Mouse (Mus musculus) CH12.LX (cell line): Measurements from ENCODE around the gene Ano9. TPM values are rescaled to one million over a fixed set of nuclear protein-coding genes. Genes with fewer than 3 reads are reported as not detected.

ENCODE experiments used
- DNase-seq: peaks from one replicate; pipeline ENCODE4 v3.0.0-alpha.2; 2013; ENCODE audit errors: extremely low read depth
- H3K27ac ChIP-seq: 2 replicates; pipeline ENCODE4 v1.5.1; 2012; ENCODE audit warnings: low read depth, mild to moderate bottlenecking, control low read depth, moderate library complexity; ENCODE audit not compliant: insufficient read depth
- H3K27me3 ChIP-seq: replicated peaks from 2 replicates; pipeline ENCODE3; 2012; ENCODE audit warnings: inconsistent platforms
- H3K36me3 ChIP-seq, 2 experiments: replicated peaks in 1 of 2; 2 replicates each; pipeline versions ENCODE3 to v1.6.1; 2012; ENCODE audit warnings: inconsistent platforms in 1 of 2, low read length in 1 of 2, mild to moderate bottlenecking in 1 of 2, mixed read lengths in 1 of 2, moderate library complexity in 1 of 2; ENCODE audit not compliant: control insufficient read depth in 1 of 2, insufficient read depth in 1 of 2
- H3K4me1 ChIP-seq, 2 experiments: 2 replicates each; pipeline ENCODE4 v1.6.1; 2012; ENCODE audit warnings: inconsistent platforms in 1 of 2, moderate library complexity in 1 of 2; ENCODE audit not compliant: insufficient read depth in 2 of 2, control insufficient read depth in 1 of 2
- H3K4me2 ChIP-seq: 2 replicates; pipeline ENCODE4 v1.6.1; 2012; ENCODE audit warnings: low read depth, mild to moderate bottlenecking, control low read depth; ENCODE audit not compliant: poor library complexity, insufficient read depth, severe bottlenecking
- H3K4me3 ChIP-seq, 3 experiments: fragments of 150-350 bp in 1 of 3; sonication (generic) in 1 of 3; replicated peaks in 1 of 3; 2 replicates each; pipeline versions ENCODE3 to v1.5.1; 2011 to 2012; ENCODE audit warnings: low read depth in 2 of 3, low read length in 2 of 3, mild to moderate bottlenecking in 2 of 3, moderate library complexity in 2 of 3, control low read depth in 1 of 3, improper control_type of control experiment in 1 of 3, inconsistent platforms in 1 of 3, mixed read lengths in 1 of 3; ENCODE audit not compliant: poor library complexity in 1 of 3
- H3K79me2 ChIP-seq: replicated peaks from 2 replicates; pipeline ENCODE4 v1.6.1; 2012; ENCODE audit warnings: mild to moderate bottlenecking, moderate library complexity; ENCODE audit not compliant: control insufficient read depth, poor library complexity, insufficient read depth, severe bottlenecking; ENCODE audit errors: extremely low read depth
- H3K9ac ChIP-seq: 2 replicates; pipeline ENCODE4 v1.6.1; 2012; ENCODE audit warnings: low read depth, mild to moderate bottlenecking, control low read depth, moderate library complexity; ENCODE audit not compliant: insufficient read depth
- H3K9me3 ChIP-seq: replicated peaks from 2 replicates; pipeline ENCODE3; 2012; ENCODE audit warnings: low read length, inconsistent platforms, mixed read lengths
- CHD1 ChIP-seq: IDR thresholded peaks from 2 replicates; pipeline ENCODE4 v1.6.1; 2012; ENCODE audit warnings: low read depth, low read length, improper control_type of control experiment, inconsistent platforms
- CHD2 ChIP-seq: IDR thresholded peaks from 2 replicates; pipeline ENCODE4 v1.6.1; 2011; ENCODE audit warnings: low read length, improper control_type of control experiment
- CTCF ChIP-seq, 2 experiments: IDR thresholded peaks in 1 of 2; conservative IDR thresholded peaks in 1 of 2; 2 replicates each; pipeline ENCODE4 v1.5.1; 2011 to 2012; ENCODE audit warnings: low read depth in 2 of 2, low read length in 2 of 2, improper control_type of control experiment in 1 of 2, inconsistent platforms in 1 of 2, mild to moderate bottlenecking in 1 of 2, moderate library complexity in 1 of 2
- E2F4 ChIP-seq: IDR thresholded peaks from 2 replicates; pipeline ENCODE4 v1.6.1; 2011; ENCODE audit warnings: low read depth, low read length, improper control_type of control experiment; ENCODE audit not compliant: insufficient replicate concordance
- ELF1 ChIP-seq: IDR thresholded peaks from 2 replicates; pipeline ENCODE4 v1.6.1; 2014; ENCODE audit warnings: low read depth, mild to moderate bottlenecking, inconsistent platforms, low read length, improper control_type of control experiment
- EP300 ChIP-seq: IDR thresholded peaks from 2 replicates; pipeline ENCODE4 v1.6.1; 2011; ENCODE audit warnings: low read length, improper control_type of control experiment
- ETS1 ChIP-seq: conservative IDR thresholded peaks from 2 replicates; pipeline ENCODE4 v1.6.1; 2012; ENCODE audit warnings: low read depth, mild to moderate bottlenecking, inconsistent platforms, low read length, improper control_type of control experiment, moderate library complexity
- GABPA ChIP-seq: IDR thresholded peaks from 2 replicates; pipeline ENCODE4 v1.6.1; 2012; ENCODE audit warnings: low read depth, low read length, improper control_type of control experiment, inconsistent platforms; ENCODE audit not compliant: insufficient replicate concordance
- HCFC1 ChIP-seq: IDR thresholded peaks from 2 replicates; pipeline ENCODE4 v1.6.1; 2012; ENCODE audit warnings: low read depth, mild to moderate bottlenecking, inconsistent platforms, low read length, improper control_type of control experiment
- IRF4 ChIP-seq: IDR thresholded peaks from 2 replicates; pipeline ENCODE4 v1.6.1; 2014; ENCODE audit warnings: low read depth, mild to moderate bottlenecking, inconsistent platforms, low read length, improper control_type of control experiment
- JUN ChIP-seq: IDR thresholded peaks from 2 replicates; pipeline ENCODE4 v1.6.1; 2011; ENCODE audit warnings: low read depth, mild to moderate bottlenecking, low read length, improper control_type of control experiment, moderate library complexity; ENCODE audit not compliant: insufficient read depth
- JUND ChIP-seq: conservative IDR thresholded peaks from 2 replicates; pipeline ENCODE4 v1.6.1; 2011; ENCODE audit warnings: low read depth, low read length, improper control_type of control experiment
- KAT2A ChIP-seq: IDR thresholded peaks from 2 replicates; pipeline ENCODE4 v1.6.1; 2012; ENCODE audit warnings: low read length, improper control_type of control experiment, inconsistent platforms; ENCODE audit not compliant: insufficient replicate concordance
- MAZ ChIP-seq: IDR thresholded peaks from 2 replicates; pipeline ENCODE4 v1.6.1; 2012; ENCODE audit warnings: low read depth, mild to moderate bottlenecking, inconsistent platforms, low read length, improper control_type of control experiment, moderate library complexity
- MEF2A ChIP-seq: IDR thresholded peaks from 2 replicates; pipeline ENCODE4 v1.6.1; 2014; ENCODE audit warnings: low read depth, mild to moderate bottlenecking, inconsistent platforms, low read length, improper control_type of control experiment, borderline replicate concordance
- MYC ChIP-seq: IDR thresholded peaks from 2 replicates; pipeline ENCODE4 v1.6.1; 2011; ENCODE audit warnings: low read depth, mild to moderate bottlenecking, improper control_type of control experiment, low read length
- NRF1 ChIP-seq: IDR thresholded peaks from 2 replicates; pipeline ENCODE4 v1.6.1; 2014; ENCODE audit warnings: low read depth, mild to moderate bottlenecking, inconsistent platforms, low read length, improper control_type of control experiment, moderate library complexity
- PAX5 ChIP-seq: IDR thresholded peaks from 2 replicates; pipeline ENCODE4 v1.6.1; 2012; ENCODE audit warnings: low read length, inconsistent platforms, mixed read lengths
- POLR2A ChIP-seq: IDR thresholded peaks from 2 replicates; pipeline ENCODE4 v1.6.1; 2011; ENCODE audit warnings: low read depth, mild to moderate bottlenecking, improper control_type of control experiment, low read length
- POLR2AphosphoS2 ChIP-seq: IDR thresholded peaks from 2 replicates; pipeline ENCODE4 v1.6.1; 2011; ENCODE audit warnings: low read depth, low read length, improper control_type of control experiment
- RAD21 ChIP-seq: IDR thresholded peaks from 2 replicates; pipeline ENCODE4 v1.6.1; 2011; ENCODE audit warnings: low read depth, mild to moderate bottlenecking, low read length, improper control_type of control experiment, moderate library complexity
- RCOR1 ChIP-seq: conservative IDR thresholded peaks from 2 replicates; pipeline ENCODE4 v1.6.1; 2012; ENCODE audit warnings: low read depth, mild to moderate bottlenecking, inconsistent platforms, low read length, improper control_type of control experiment
- SIN3A ChIP-seq: IDR thresholded peaks from 2 replicates; pipeline ENCODE4 v1.6.1; 2012; ENCODE audit warnings: low read length, improper control_type of control experiment, inconsistent platforms
- SMC3 ChIP-seq: IDR thresholded peaks from 2 replicates; pipeline ENCODE4 v1.6.1; 2011; ENCODE audit warnings: low read depth, low read length, improper control_type of control experiment
- TBP ChIP-seq: conservative IDR thresholded peaks from 2 replicates; pipeline ENCODE4 v1.6.1; 2011; ENCODE audit warnings: low read depth, low read length, improper control_type of control experiment
- UBTF ChIP-seq: IDR thresholded peaks from 2 replicates; pipeline ENCODE4 v1.6.1; 2012; ENCODE audit warnings: low read depth, mild to moderate bottlenecking, inconsistent platforms, low read length, improper control_type of control experiment, moderate library complexity
- USF1 ChIP-seq: IDR thresholded peaks from 2 replicates; pipeline ENCODE4 v1.6.1; 2014; ENCODE audit warnings: low read depth, mild to moderate bottlenecking, inconsistent platforms, low read length, improper control_type of control experiment
- ZC3H11A ChIP-seq: IDR thresholded peaks from 2 replicates; pipeline ENCODE4 v1.6.1; 2012; ENCODE audit warnings: low read depth, mild to moderate bottlenecking, inconsistent platforms, low read length, improper control_type of control experiment
- ZKSCAN1 ChIP-seq: IDR thresholded peaks from 2 replicates; pipeline ENCODE4 v1.6.1; 2012; ENCODE audit warnings: low read depth, inconsistent platforms, low read length, improper control_type of control experiment, borderline replicate concordance
- ZMIZ1 ChIP-seq: IDR thresholded peaks from 2 replicates; pipeline ENCODE4 v1.6.1; 2012; ENCODE audit warnings: low read depth, mild to moderate bottlenecking, inconsistent platforms, low read length, improper control_type of control experiment
- ZNF384 ChIP-seq: IDR thresholded peaks from 2 replicates; pipeline ENCODE4 v1.6.1; 2012; ENCODE audit warnings: low read depth, low read length, improper control_type of control experiment, inconsistent platforms
- dilution Hi-C: fragments of 300-500 bp; cut with MboI; formaldehyde crosslinking; loops from 2 replicates; pipeline ENCODE4 v1.14.3; 2020; ENCODE audit warnings: low sequenced_read_pairs; ENCODE audit not compliant: extremely low pct_unique_long_range_greater_than_20kb, extremely low pct_ligation_motif_present
- in situ Hi-C: fragments of 300-500 bp; cut with MboI; formaldehyde crosslinking; loops from 3 replicates; pipeline ENCODE4 v1.14.3; 2019; ENCODE audit warnings: low sequenced_read_pairs, low pct_ligation_motif_present, low pct_unique_long_range_greater_than_20kb, mixed read lengths
- polyA plus RNA-seq: library from polyadenylated mRNA; unstranded; fragments of >175 nt; gene quantifications from 2 replicates; pipeline ENCODE4 v1.2.1, GENCODE M21; 2012; ENCODE audit warnings: low read depth; ENCODE audit not compliant: insufficient read length
- total RNA-seq, 2 experiments: library from RNA; depleted of rRNA; stranded (reverse); fragments of 300-350 nt in 1 of 2; fragments of >200 nt in 1 of 2; gene quantifications; 2 replicates each; pipeline ENCODE4 v1.2.3; 2012 to 2014

Gene Ano9
- total and polyA plus RNA-seq, 3 experiments, result 0.04 TPM; not detected in 2

DNA sequence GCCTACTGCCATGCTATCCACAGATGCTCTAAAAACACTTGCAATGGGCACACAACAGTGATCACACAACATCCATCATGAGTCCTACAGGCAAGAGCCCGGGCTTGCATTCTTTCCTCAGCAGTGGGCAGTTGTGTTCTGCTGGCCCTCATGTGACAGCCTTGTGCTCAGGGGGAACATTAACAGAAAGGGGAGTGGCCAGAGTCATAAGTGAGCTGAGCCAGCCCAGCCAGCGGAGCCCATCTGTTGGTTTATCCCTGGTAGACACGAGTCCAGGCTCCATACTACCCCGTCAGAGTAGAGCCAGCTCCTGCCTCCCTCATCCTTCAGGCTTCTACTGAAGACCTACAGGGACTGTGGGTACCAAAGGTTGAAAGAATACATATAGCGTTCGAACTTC lies 23.7 kb downstream of the Ano9 start:
- Histone ChIP-seq H3K36me3 (peaks cover 26 to 56% of the 10 kb centered on the region in 2 experiments), H3K4me1 (peaks cover 37 to 61% of the 10 kb centered on the region in 2 experiments), H3K9me3 (no peaks in the 10 kb centered on the region), H3K9ac (no peak overlapping the region), H3K79me2 (0 out of 2 replicates have a peak, but pooled peaks cover 2% of the 10 kb centered on the region), H3K27me3 (no peaks in the 10 kb centered on the region), H3K4me3 (no peak overlapping the region), H3K27ac (no peak overlapping the region), H3K4me2 (no peak overlapping the region)
- TF ChIP-seq TBP (no peak), ELF1 (no peak), ZC3H11A (no peak)
- DNase-seq, result no peak
- in situ Hi-C loops, result no loop called here
- dilution Hi-C loops, result no loop called here

DNA sequence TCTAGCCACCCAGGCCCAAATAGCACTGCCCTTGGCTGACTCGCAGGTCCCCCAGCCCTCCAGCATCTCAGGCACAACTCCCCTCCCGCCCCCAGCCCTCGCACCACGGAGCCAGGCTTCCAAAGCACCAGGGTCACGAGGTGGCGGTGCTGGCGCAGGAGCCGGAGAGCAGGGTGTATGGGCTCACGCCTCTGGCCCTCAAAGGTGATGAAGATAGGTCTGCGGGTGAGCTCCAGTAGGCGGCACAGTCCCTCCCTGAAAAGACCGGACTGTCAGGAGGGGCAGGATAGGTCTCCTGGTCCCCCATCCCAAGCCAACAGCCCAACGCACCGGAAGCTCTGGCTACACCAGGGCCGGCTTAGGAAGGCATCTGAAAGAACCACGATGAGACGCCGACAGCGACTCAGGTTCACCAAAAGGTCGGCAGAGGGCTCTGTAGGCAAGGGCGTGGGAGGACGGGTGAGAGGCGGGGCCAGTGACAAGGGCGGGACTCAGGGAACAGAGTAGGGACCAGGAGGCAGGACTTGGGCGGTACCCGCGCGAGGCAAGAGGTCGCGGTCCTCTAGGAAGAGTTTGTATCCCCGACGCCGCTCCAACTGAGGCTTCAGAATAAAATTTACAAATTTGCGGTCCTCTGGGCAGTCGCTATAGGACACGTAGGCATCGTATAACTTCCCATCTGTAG lies 25.4 kb downstream of the Ano9 start:
- in situ Hi-C loops, result no loop called here
- peaks cover 37 to 60% of the 10 kb centered on the region in 2 experiments for H3K4me1 ChIP-seq
- H3K36me3 ChIP-seq, result peaks cover 26 to 56% of the 10 kb centered on the region in 2 experiments
- peak overlapping the region; percentile 24; the same call in 1 of the 2 replicates for H3K4me2 ChIP-seq
- dilution Hi-C loops, result no loop called here
- no peak overlapping the region for H3K27ac ChIP-seq
- H3K27me3 ChIP-seq, result no peaks in the 10 kb centered on the region
- no peaks in the 10 kb centered on the region for H3K9me3 ChIP-seq
- no peak overlapping the region; the same call in 1 of the 2 replicates for H3K9ac ChIP-seq
- peak; percentile 88 for DNase-seq
- H3K79me2 ChIP-seq, result peaks cover 6% of the 10 kb centered on the region; the same call in 1 of the 2 replicates
- no peak overlapping the region for H3K4me3 ChIP-seq
- TF ChIP-seq KAT2A (no peak), POLR2A (peak; percentile 62), JUND (no peak), SIN3A (no peak), MYC (0 out of 2 replicates have a peak, but pooled peaks have one; percentile 31), SMC3 (peak; percentile 96), CHD2 (no peak), ZMIZ1 (no peak; the same call in 1 of the 2 replicates), CHD1 (no peak), UBTF (0 out of 2 replicates have a peak, but pooled peaks have one; percentile 5), IRF4 (no peak; the same call in 1 of the 2 replicates), ZNF384 (no peak), RCOR1 (no peak), CTCF (conservative IDR thresholded peaks at IDR 0.05 in 1 of 2, IDR thresholded peaks at IDR 0.05 in 1 of 2; ENCODE audit: low read depth in 2 of 2, low read length in 2 of 2) (peak in 1 of 2 experiments; percentile 95; a peak in 2 of 4 replicates), NRF1 (0 out of 2 replicates have a peak, but pooled peaks have one; percentile 26), USF1 (no peak), PAX5 (no peak), E2F4 (no peak), ZKSCAN1 (no peak), MAZ (peak; percentile 56; the same call in 1 of the 2 replicates), HCFC1 (peak; percentile 40; the same call in 1 of the 2 replicates), RAD21 (peak; percentile 94), ETS1 (no peak), ZC3H11A (peak; percentile 68), JUN (no peak), GABPA (no peak), MEF2A (no peak), EP300 (no peak), POLR2AphosphoS2 (no peak), ELF1 (no peak)
